In genomic region chr3:108067370-108067934, GRCm38 (mm10) we compare ENCODE assay signal across 21 mouse cellular contexts. TPM values are rescaled to one million over a fixed set of nuclear protein-coding genes. Genes with fewer than 3 reads are reported as not detected.
DNase-seq lines count a peak whose midpoint lies in the region; ATAC-seq and TF ChIP-seq lines count a peak whose summit lies in the region.
"Had no signal": no experiment of that assay in that cellular context is flagged by ENCODE, and none has a peak within 500 bp of the region (broad histone marks: within the 10 kb centered on the region; RNA-seq: fewer than 3 reads in every experiment).

No protein-coding gene starts in this region.

- H3K27me3 ChIP-seq in intestine, embryonic 15.5 days (replicated peaks) = no peaks in the 10 kb centered on the region
- H3K27me3 ChIP-seq in kidney, postnatal 0 days (ENCODE audit: insufficient read depth, low read length) = no peaks in the 10 kb centered on the region
- no peaks in the 10 kb centered on the region for H3K27me3 ChIP-seq in liver, embryonic 16.5 days (ENCODE audit: control insufficient read depth, insufficient read depth, low read depth, low read length)
- no peaks in the 10 kb centered on the region for H3K27me3 ChIP-seq in forebrain, embryonic 10.5 days (ENCODE audit: poor library complexity, severe bottlenecking)
- H3K27me3 ChIP-seq: hindbrain, embryonic 12.5 days had no signal

- H3K27ac ChIP-seq in intestine, embryonic 15.5 days = no peak overlapping the region
- H3K27ac ChIP-seq in kidney, postnatal 0 days = no peak overlapping the region
- H3K27ac ChIP-seq in liver, embryonic 16.5 days (ENCODE audit: low read length) = peak overlapping the region; percentile 53
- H3K27ac ChIP-seq in forebrain, embryonic 10.5 days = no peak overlapping the region
- H3K27ac ChIP-seq: hindbrain, embryonic 12.5 days; left cerebral cortex, adult 2 months had no signal

- no peak overlapping the region for H3K4me3 ChIP-seq in intestine, embryonic 15.5 days (replicated peaks)
- no peak overlapping the region for H3K4me3 ChIP-seq in kidney, postnatal 0 days (replicated peaks; ENCODE audit: low read depth, low read length)
- H3K4me3 ChIP-seq in liver, embryonic 16.5 days (ENCODE audit: low read depth, low read length) = no peak overlapping the region
- no peak overlapping the region for H3K4me3 ChIP-seq in forebrain, embryonic 10.5 days
- H3K4me3 ChIP-seq: hindbrain, embryonic 12.5 days; left cerebral cortex, adult 2 months; megakaryocyte, embryonic 14.5 days had no signal

- H3K4me1 ChIP-seq in intestine, embryonic 15.5 days (replicated peaks) = no peaks in the 10 kb centered on the region
- no peaks in the 10 kb centered on the region; the same call in 1 of the 2 replicates for H3K4me1 ChIP-seq in kidney, postnatal 0 days (replicated peaks; ENCODE audit: insufficient read depth, low read length)
- peaks cover 25% of the 10 kb centered on the region for H3K4me1 ChIP-seq in liver, embryonic 16.5 days (ENCODE audit: control insufficient read depth, low read depth, low read length)
- H3K4me1 ChIP-seq in forebrain, embryonic 10.5 days = no peaks in the 10 kb centered on the region
- H3K4me1 ChIP-seq: hindbrain, embryonic 12.5 days had no signal

- peak; percentile 47 for DNase-seq in kidney, adult 18-20 months
- peak; percentile 35 for DNase-seq in kidney, postnatal 0 days (ENCODE audit: low spot score)
- DNase-seq in adrenal gland, postnatal 25 days = no peak
- no peak for DNase-seq in gastrocnemius, adult 18-20 months (ENCODE audit: low spot score)
- no peak for DNase-seq in heart, postnatal 4 days
- no peak for DNase-seq in forebrain, embryonic 10.5 days (ENCODE audit: extremely low spot score, low spot score)
- DNase-seq: adrenal gland, postnatal 10 days; B cell, adult 2 months; cerebellum, postnatal 14 days; embryo, embryonic 11 days; gastrocnemius, postnatal 36 days; left cerebral cortex, postnatal 4 days; lung, adult 2 months; retina, postnatal 1 day had no signal

- no peak overlapping the region for H3K9ac ChIP-seq in intestine, embryonic 15.5 days
- no peak overlapping the region for H3K9ac ChIP-seq in kidney, postnatal 0 days (ENCODE audit: low read depth, low read length)
- H3K9ac ChIP-seq in liver, embryonic 16.5 days (ENCODE audit: low read depth, low read length) = no peak overlapping the region
- H3K9ac ChIP-seq: hindbrain, embryonic 12.5 days had no signal

- H3K9me3 ChIP-seq in intestine, embryonic 15.5 days = no peaks in the 10 kb centered on the region
- no peaks in the 10 kb centered on the region for H3K9me3 ChIP-seq in kidney, postnatal 0 days (replicated peaks; ENCODE audit: low read length)
- H3K9me3 ChIP-seq in liver, embryonic 16.5 days (replicated peaks; ENCODE audit: control insufficient read depth, low read length) = no peaks in the 10 kb centered on the region
- H3K9me3 ChIP-seq in forebrain, embryonic 10.5 days = no peaks in the 10 kb centered on the region
- H3K9me3 ChIP-seq: hindbrain, embryonic 12.5 days; megakaryocyte, embryonic 14.5 days had no signal

- no peaks in the 10 kb centered on the region for H3K36me3 ChIP-seq in intestine, embryonic 15.5 days
- H3K36me3 ChIP-seq in kidney, postnatal 0 days (ENCODE audit: insufficient read depth, low read length) = no peaks in the 10 kb centered on the region
- no peaks in the 10 kb centered on the region for H3K36me3 ChIP-seq in liver, embryonic 16.5 days (ENCODE audit: control insufficient read depth, insufficient read depth)
- H3K36me3 ChIP-seq in forebrain, embryonic 10.5 days (replicated peaks) = peaks cover 6% of the 10 kb centered on the region; the same call in 1 of the 2 replicates
- H3K36me3 ChIP-seq: hindbrain, embryonic 12.5 days had no signal

- ATAC-seq in intestine, embryonic 15.5 days = peak; percentile 56
- peak; percentile 52 for ATAC-seq in kidney, postnatal 0 days (replicated peaks; ENCODE audit: low FRiP score, low read depth)
- peak; percentile 75 for ATAC-seq in liver, embryonic 16.5 days (ENCODE audit: low read depth)
- ATAC-seq: forebrain, embryonic 16.5 days; inflammation-experienced regulatory T-cells, adult 6 months had no signal

- WGBS in intestine, embryonic 15.5 days = 61% methylated on average over 6 of the region's 6 CpGs
- 28% methylated on average over 6 of the region's 6 CpGs for WGBS in kidney, postnatal 0 days
- WGBS in liver, embryonic 16.5 days (ENCODE audit: insufficient replicate concordance) = 59% methylated on average over 6 of the region's 6 CpGs
- 79% methylated on average over 6 of the region's 6 CpGs for WGBS in forebrain, embryonic 10.5 days

- no peak for TF ChIP-seq CTCF in kidney, postnatal 0 days (IDR thresholded peaks at IDR 0.05; ENCODE audit: low read depth)

- H3K4me2 ChIP-seq in intestine, embryonic 15.5 days (replicated peaks) = no peak overlapping the region
- H3K4me2 ChIP-seq in kidney, postnatal 0 days (ENCODE audit: low read length) = no peak overlapping the region
- no peak overlapping the region for H3K4me2 ChIP-seq in liver, embryonic 16.5 days (ENCODE audit: low read depth, low read length)
- H3K4me2 ChIP-seq: hindbrain, embryonic 12.5 days had no signal

RNA-seq across cellular contexts. Expression of gene Ampd2, which starts 19.0 kb away (rescaled TPM):
- polyA plus RNA-seq in intestine, embryonic 15.5 days (2015; fragmentation: Nextera tagmentation; extraction: Ambion mirVana) = 49.9 and 53.6 TPM in 2 replicates
- polyA plus RNA-seq in kidney, postnatal 0 days (2015; fragmentation: Nextera tagmentation; extraction: Ambion mirVana) = 35.8 and 38.2 TPM in 2 replicates
- 76.4 and 79.6 TPM in 2 replicates for polyA plus RNA-seq in liver, embryonic 16.5 days (2015; fragmentation: Nextera tagmentation; extraction: Ambion mirVana)
- total RNA-seq in adrenal gland, postnatal 25 days (2021) = 178 and 283 TPM in 2 replicates
- total RNA-seq in gastrocnemius, adult 18-20 months (2021) = 1 to 10 TPM; 3.6 TPM
- 10 to 100 TPM; 16.7 to 16.9 TPM for total RNA-seq in heart, postnatal 4 days (2021)
- 69.3 and 71.4 TPM in 2 replicates for polyA plus RNA-seq in forebrain, embryonic 10.5 days (2016; fragmentation: Nextera tagmentation; extraction: Ambion mirVana)

RNA-seq across cellular contexts. Expression of gene Gstm4, which starts 22.8 kb away (rescaled TPM):
- polyA plus RNA-seq in intestine, embryonic 15.5 days (2015; fragmentation: Nextera tagmentation; extraction: Ambion mirVana) = 33.0 and 33.9 TPM in 2 replicates
- 21.8 and 22.1 TPM in 2 replicates for polyA plus RNA-seq in kidney, postnatal 0 days (2015; fragmentation: Nextera tagmentation; extraction: Ambion mirVana)
- polyA plus RNA-seq in liver, embryonic 16.5 days (2015; fragmentation: Nextera tagmentation; extraction: Ambion mirVana) = 16.8 and 17.0 TPM in 2 replicates
- total RNA-seq in adrenal gland, postnatal 25 days (2021) = 13.2 and 17.1 TPM in 2 replicates
- 10 to 100 TPM; 11.8 to 15.8 TPM for total RNA-seq in gastrocnemius, adult 18-20 months (2021)
- total RNA-seq in heart, postnatal 4 days (2021) = 10 to 100 TPM; 11.8 to 12.7 TPM
- 14.2 and 15.0 TPM in 2 replicates for polyA plus RNA-seq in forebrain, embryonic 10.5 days (2016; fragmentation: Nextera tagmentation; extraction: Ambion mirVana)

RNA-seq across cellular contexts. Expression of gene Gnat2, which starts 25.1 kb away (rescaled TPM):
- polyA plus RNA-seq in intestine, embryonic 15.5 days (2015; fragmentation: Nextera tagmentation; extraction: Ambion mirVana) = 1.9 and 2.8 TPM in 2 replicates
- 1.0 and 1.2 TPM in 2 replicates for polyA plus RNA-seq in kidney, postnatal 0 days (2015; fragmentation: Nextera tagmentation; extraction: Ambion mirVana)
- 3.8 and 4.1 TPM in 2 replicates for polyA plus RNA-seq in liver, embryonic 16.5 days (2015; fragmentation: Nextera tagmentation; extraction: Ambion mirVana)
- 13.2 and 13.4 TPM in 2 replicates for total RNA-seq in adrenal gland, postnatal 25 days (2021)
- under 1 TPM; 0.45 to 0.94 TPM for total RNA-seq in gastrocnemius, adult 18-20 months (2021)
- under 1 TPM; 0.31 to 0.34 TPM for total RNA-seq in heart, postnatal 4 days (2021)
- 0.96 and 1.4 TPM in 2 replicates for polyA plus RNA-seq in forebrain, embryonic 10.5 days (2016; fragmentation: Nextera tagmentation; extraction: Ambion mirVana)
- total RNA-seq: left cerebral cortex, adult 2 months had no signal
- polyA plus RNA-seq: inflammation-experienced regulatory T-cells, adult 6 months; lung, adult 2 months had no signal

RNA-seq across cellular contexts. Expression of gene Gstm1, which starts 49.7 kb away (rescaled TPM):
- 335 and 425 TPM in 2 replicates for polyA plus RNA-seq in intestine, embryonic 15.5 days (2015; fragmentation: Nextera tagmentation; extraction: Ambion mirVana)
- polyA plus RNA-seq in kidney, postnatal 0 days (2015; fragmentation: Nextera tagmentation; extraction: Ambion mirVana) = 177 and 224 TPM in 2 replicates
- polyA plus RNA-seq in liver, embryonic 16.5 days (2015; fragmentation: Nextera tagmentation; extraction: Ambion mirVana) = 376 and 435 TPM in 2 replicates
- 277 and 344 TPM in 2 replicates for total RNA-seq in adrenal gland, postnatal 25 days (2021)
- 100 to 1,000 TPM; 201 to 229 TPM for total RNA-seq in gastrocnemius, adult 18-20 months (2021)
- 10 to 100 TPM; 46.2 to 48.4 TPM for total RNA-seq in heart, postnatal 4 days (2021)
- polyA plus RNA-seq in forebrain, embryonic 10.5 days (2016; fragmentation: Nextera tagmentation; extraction: Ambion mirVana) = 30.4 and 33.4 TPM in 2 replicates

Comparison
In these comparisons a context has a peak if more than half of its experiments do, and no peak if none do; other contexts are left out.
1. DNase-seq: peak in kidney, adult 18-20 months (single experiment) and kidney, postnatal 0 days (single experiment); none in adrenal gland, postnatal 25 days (single experiment), gastrocnemius, adult 18-20 months (single experiment), heart, postnatal 4 days (single experiment) and forebrain, embryonic 10.5 days (single experiment).
2. Peak in every context shown above with its lines, with median percentiles within 50 percentile points of each other: ATAC-seq.